Mouse (Mus musculus): ENCODE data around the gene Disp2. TPM values are rescaled to one million over a fixed set of nuclear protein-coding genes. Genes with fewer than 3 reads are reported as not detected.

Disp2 gene
- polyA plus RNA-seq, 1 experiment from 2014 or later = 24.2 TPM

DNA sequence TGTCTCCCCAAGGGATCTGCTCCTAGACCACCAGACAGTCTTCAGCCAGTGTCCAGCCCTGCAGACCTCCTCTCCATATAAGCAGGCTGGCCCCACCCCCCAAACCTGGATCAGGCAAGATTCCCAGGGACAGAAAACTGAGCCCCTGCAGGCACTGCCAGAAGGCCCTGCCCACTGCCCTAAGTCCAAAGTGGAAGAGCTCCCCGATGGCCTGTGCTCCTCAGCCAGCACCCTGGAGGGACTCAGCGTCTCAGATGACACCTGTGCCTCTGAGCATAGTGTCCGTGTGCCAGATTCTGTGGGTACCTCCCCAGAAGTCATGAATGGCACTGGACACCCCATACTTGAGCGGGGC is 12.7 kb downstream of the Disp2 start:
- ATAC-seq (replicated peaks) = no peak
- no peaks in the 10 kb centered on the region for H3K27me3 ChIP-seq
- no peak overlapping the region for H3K27ac ChIP-seq (replicated peaks)
- no peak overlapping the region for H3K4me3 ChIP-seq
- no peak overlapping the region for H3K9ac ChIP-seq (replicated peaks)
- no peak overlapping the region for H3K4me2 ChIP-seq (replicated peaks)
- 75% methylated on average over 4 of the region's 4 CpGs for WGBS
- H3K36me3 ChIP-seq = peaks cover 5% of the 10 kb centered on the region; the same call in 1 of the 2 replicates
- H3K4me1 ChIP-seq = peaks cover 18% of the 10 kb centered on the region
- H3K9me3 ChIP-seq = no peaks in the 10 kb centered on the region

- peaks cover 2% of the 10 kb centered on the region; the same call in 1 of the 2 replicates for H3K36me3 ChIP-seq
- H3K27me3 ChIP-seq = no peaks in the 10 kb centered on the region
- no peak overlapping the region for H3K27ac ChIP-seq (replicated peaks)
- no peak for ATAC-seq (replicated peaks)
- no peak overlapping the region for H3K4me3 ChIP-seq
- no peak overlapping the region for H3K4me2 ChIP-seq (replicated peaks)
- WGBS = 83% methylated on average over 4 of the region's 4 CpGs
- H3K9me3 ChIP-seq = no peaks in the 10 kb centered on the region
- peaks cover 18% of the 10 kb centered on the region for H3K4me1 ChIP-seq
- no peak overlapping the region for H3K9ac ChIP-seq (replicated peaks)
These were observed 14.1 kb downstream of the Disp2 start for GRCm38 (mm10) chr2:118793636-118794035.

- 73% methylated on average over 4 of the region's 4 CpGs for WGBS
- Histone ChIP-seq H3K27me3 (no peaks in the 10 kb centered on the region), H3K4me1 (no peaks in the 10 kb centered on the region), H3K36me3 (no peaks in the 10 kb centered on the region), H3K4me2 (replicated peaks) (no peak overlapping the region), H3K9me3 (no peaks in the 10 kb centered on the region), H3K4me3 (no peak overlapping the region), H3K27ac (replicated peaks) (no peak overlapping the region), H3K9ac (replicated peaks) (no peak overlapping the region)
- no peak for ATAC-seq (replicated peaks)
These were observed 23.1 kb downstream of the Disp2 start for GRCm38 (mm10) chr2:118802542-118803118.

GRCm38 (mm10) chr2:118804474-118804873 is 25.0 kb downstream of the Disp2 start:
- no peak overlapping the region for H3K27ac ChIP-seq (replicated peaks)
- ATAC-seq (replicated peaks) = no peak
- H3K4me2 ChIP-seq (replicated peaks) = no peak overlapping the region
- no peaks in the 10 kb centered on the region for H3K27me3 ChIP-seq
- H3K4me1 ChIP-seq = no peaks in the 10 kb centered on the region
- no peaks in the 10 kb centered on the region for H3K9me3 ChIP-seq
- no peaks in the 10 kb centered on the region for H3K36me3 ChIP-seq
- H3K4me3 ChIP-seq = no peak overlapping the region
- no peak overlapping the region for H3K9ac ChIP-seq (replicated peaks)
- 74% methylated on average over 2 of the region's 2 CpGs for WGBS

DNA sequence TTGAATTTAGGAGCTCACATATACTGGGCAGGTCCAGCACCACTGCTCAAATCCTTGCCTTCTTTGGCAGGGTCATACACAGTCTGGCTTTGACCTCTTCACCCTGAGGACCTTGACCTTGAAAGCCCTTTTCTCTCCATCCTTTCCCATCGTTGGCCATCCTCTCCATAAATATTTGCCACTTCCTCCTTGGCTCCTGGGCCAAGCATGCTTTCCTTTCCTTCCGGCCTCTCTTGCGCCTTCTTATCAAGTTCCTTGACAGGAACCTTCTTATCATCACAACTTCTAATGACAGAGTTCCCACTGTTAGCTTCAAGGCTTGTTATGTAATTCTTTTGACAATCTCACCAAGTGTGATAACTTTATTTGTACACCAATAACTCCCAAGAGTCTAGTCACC is 25.6 kb downstream of the Disp2 start:
- Histone ChIP-seq H3K4me1 (no peaks in the 10 kb centered on the region), H3K36me3 (no peaks in the 10 kb centered on the region), H3K4me2 (replicated peaks) (no peak overlapping the region), H3K9ac (replicated peaks) (no peak overlapping the region), H3K4me3 (no peak overlapping the region), H3K9me3 (no peaks in the 10 kb centered on the region), H3K27me3 (no peaks in the 10 kb centered on the region), H3K27ac (replicated peaks) (no peak overlapping the region)
- WGBS = 80% methylated on average over 3 of the region's 3 CpGs
- ATAC-seq (replicated peaks) = no peak

DNA sequence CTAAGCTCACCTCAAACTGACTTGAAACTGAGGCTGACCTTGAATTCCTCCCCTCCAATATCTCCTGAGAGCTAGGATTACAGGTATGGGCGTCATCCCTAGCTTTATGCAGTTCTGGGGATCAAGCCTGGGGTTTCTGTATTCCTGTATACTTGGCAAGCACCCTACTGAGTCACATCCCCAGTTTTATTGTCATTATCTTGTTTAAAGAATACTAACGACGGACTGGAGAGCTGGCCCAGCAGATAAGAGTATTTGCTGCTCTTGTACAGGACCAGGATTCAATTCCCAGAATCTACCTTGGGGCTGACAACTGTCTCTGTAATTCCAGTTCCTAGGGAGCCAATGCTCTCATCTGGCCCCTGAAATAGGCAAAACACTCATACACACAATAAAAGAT is 26.2 kb downstream of the Disp2 start:
- Histone ChIP-seq H3K9me3 (no peaks in the 10 kb centered on the region), H3K27ac (replicated peaks) (no peak overlapping the region), H3K4me2 (replicated peaks) (no peak overlapping the region), H3K4me1 (no peaks in the 10 kb centered on the region), H3K4me3 (no peak overlapping the region), H3K9ac (replicated peaks) (no peak overlapping the region), H3K36me3 (no peaks in the 10 kb centered on the region), H3K27me3 (no peaks in the 10 kb centered on the region)
- no peak for ATAC-seq (replicated peaks)
- WGBS = 35% methylated on average over 3 of the region's 3 CpGs

GRCm38 (mm10) chr2:118806860-118807259 is 27.3 kb downstream of the Disp2 start:
- no peak for ATAC-seq (replicated peaks)
- no peaks in the 10 kb centered on the region for H3K9me3 ChIP-seq
- 69% methylated on average over 4 of the region's 4 CpGs for WGBS
- no peak overlapping the region for H3K27ac ChIP-seq (replicated peaks)
- no peaks in the 10 kb centered on the region for H3K36me3 ChIP-seq
- no peaks in the 10 kb centered on the region for H3K27me3 ChIP-seq
- H3K4me3 ChIP-seq = no peak overlapping the region
- H3K9ac ChIP-seq (replicated peaks) = no peak overlapping the region
- no peak overlapping the region for H3K4me2 ChIP-seq (replicated peaks)
- H3K4me1 ChIP-seq = no peaks in the 10 kb centered on the region

DNA sequence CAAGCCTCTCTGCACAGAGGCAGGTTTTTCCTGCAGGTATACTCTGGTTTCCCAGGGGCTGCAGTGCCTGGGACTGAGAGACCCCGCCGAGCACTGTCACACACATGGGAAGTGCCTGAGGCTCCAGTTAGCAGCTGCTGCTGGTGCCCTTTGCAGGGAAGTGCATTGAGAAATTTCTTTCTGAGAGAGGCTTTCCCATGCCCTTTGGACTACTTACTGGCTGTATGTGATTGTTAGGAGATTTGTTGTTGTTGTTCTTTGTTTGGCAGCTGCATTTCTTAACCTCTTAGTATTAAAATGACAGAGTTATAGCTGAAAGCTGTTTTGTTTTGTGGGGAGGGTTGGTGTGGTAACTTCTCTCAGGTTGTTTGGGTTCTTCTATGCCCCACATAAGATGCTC is 31.3 kb downstream of the Disp2 start:
- WGBS = 43% methylated on average over 2 of the region's 2 CpGs
- Histone ChIP-seq H3K9me3 (no peaks in the 10 kb centered on the region), H3K36me3 (no peaks in the 10 kb centered on the region), H3K27ac (replicated peaks) (no peak overlapping the region), H3K9ac (replicated peaks) (no peak overlapping the region), H3K27me3 (no peaks in the 10 kb centered on the region), H3K4me3 (no peak overlapping the region), H3K4me1 (peaks cover 20% of the 10 kb centered on the region), H3K4me2 (replicated peaks) (no peak overlapping the region)
- ATAC-seq (replicated peaks) = no peak

DNA sequence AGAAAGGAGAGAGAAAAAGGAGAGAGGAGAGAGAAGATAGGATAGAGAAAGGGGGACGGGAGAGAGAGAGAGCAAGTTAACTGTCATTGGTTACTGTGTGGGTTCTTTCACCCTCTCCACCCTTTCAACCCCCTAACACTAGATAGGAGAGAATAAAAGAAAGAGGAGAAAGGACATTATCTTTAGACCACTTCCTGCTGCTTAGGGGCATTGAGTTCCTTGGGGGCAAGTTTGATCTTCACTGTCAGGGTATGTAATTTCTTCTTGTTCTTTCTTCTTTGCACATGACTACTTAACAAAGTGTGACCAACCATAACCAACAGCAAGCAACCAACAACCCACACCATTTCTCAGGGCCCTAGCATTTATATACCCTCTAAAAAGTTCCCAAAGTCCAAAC is 33.2 kb downstream of the Disp2 start:
- no peak for ATAC-seq (replicated peaks)
- Histone ChIP-seq H3K4me1 (peaks cover 20% of the 10 kb centered on the region), H3K4me2 (replicated peaks) (no peak overlapping the region), H3K9me3 (no peaks in the 10 kb centered on the region), H3K4me3 (no peak overlapping the region), H3K27ac (replicated peaks) (no peak overlapping the region), H3K27me3 (no peaks in the 10 kb centered on the region), H3K9ac (replicated peaks) (no peak overlapping the region), H3K36me3 (no peaks in the 10 kb centered on the region)
- WGBS = 63% methylated on average over 1 of the region's 1 CpGs

DNA sequence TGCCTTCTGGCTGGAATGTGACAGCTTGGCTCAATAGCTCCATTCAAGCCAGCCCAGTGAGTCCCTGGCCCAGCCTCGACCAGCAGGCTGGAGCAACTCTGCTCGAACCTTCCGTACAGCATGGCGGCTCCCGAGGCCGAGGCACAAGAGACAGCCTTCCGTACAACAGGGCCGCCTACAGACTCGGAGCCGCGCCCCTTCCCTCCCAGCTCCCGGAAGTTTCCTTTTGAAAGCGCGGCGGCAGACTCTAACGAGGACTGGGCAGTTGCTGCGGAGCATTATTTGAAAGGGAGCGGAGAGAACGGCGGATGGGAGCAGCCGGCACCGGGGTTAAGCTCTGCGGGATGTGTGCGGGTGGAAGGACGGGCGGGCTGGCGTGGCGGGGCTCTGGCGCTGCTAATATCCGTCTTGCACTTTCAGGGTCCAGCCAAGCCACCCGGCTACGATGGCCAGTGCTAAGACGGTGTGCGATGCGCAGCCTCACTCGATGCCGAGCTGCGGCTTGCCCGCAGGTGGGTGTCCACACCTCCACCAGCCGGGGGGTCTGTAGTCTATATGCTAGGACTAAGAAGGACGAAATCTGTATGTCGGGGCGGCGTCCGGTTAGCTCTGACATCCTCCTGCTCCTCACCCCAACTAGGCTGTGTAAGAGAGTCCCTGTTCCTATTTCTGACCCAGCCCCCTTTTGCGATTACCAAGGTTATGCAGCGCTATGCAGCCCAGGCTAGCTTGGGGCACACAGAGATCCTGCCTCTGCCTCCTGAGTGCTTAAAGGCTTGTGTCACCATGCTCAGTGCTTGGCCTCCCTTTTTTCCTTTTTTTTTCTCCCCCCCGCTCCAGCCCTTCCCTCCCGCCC is 34.7 kb downstream of the Disp2 start, which contains the start of gene Knstrn:
Knstrn (plus strand) TSS at position 23 of the 856 bp plus-strand sequence.
- H3K27me3 ChIP-seq = no peaks in the 10 kb centered on the region
- peak within 1 kb of the TSS; percentile 72 for H3K4me2 ChIP-seq (replicated peaks)
- peaks cover 20% of the 10 kb centered on the region for H3K4me1 ChIP-seq
- no peaks in the 10 kb centered on the region for H3K9me3 ChIP-seq
- peak within 1 kb of the TSS; percentile 62 for H3K4me3 ChIP-seq
- H3K36me3 ChIP-seq = no peaks in the 10 kb centered on the region
- peak; percentile 98 for ATAC-seq (replicated peaks)
- 1% methylated on average over 49 of the region's 49 CpGs for WGBS
- H3K27ac ChIP-seq (replicated peaks) = 0 out of 2 replicates have a peak within 1 kb of the TSS, but pooled peaks have one; percentile 13
- H3K9ac ChIP-seq (replicated peaks) = peak within 1 kb of the TSS; percentile 51

- WGBS = 94% methylated on average over 5 of the region's 5 CpGs
- no peak for ATAC-seq (replicated peaks)
- no peaks in the 10 kb centered on the region for H3K4me1 ChIP-seq
- no peaks in the 10 kb centered on the region for H3K27me3 ChIP-seq
- H3K4me2 ChIP-seq (replicated peaks) = no peak overlapping the region
- no peak overlapping the region for H3K9ac ChIP-seq (replicated peaks)
- no peaks in the 10 kb centered on the region for H3K9me3 ChIP-seq
- H3K27ac ChIP-seq (replicated peaks) = no peak overlapping the region
- no peak overlapping the region for H3K4me3 ChIP-seq
- H3K36me3 ChIP-seq = peaks cover 16% of the 10 kb centered on the region; the same call in 1 of the 2 replicates
These were observed 43.3 kb downstream of the Disp2 start for GRCm38 (mm10) chr2:118822800-118823199.

- no peak for ATAC-seq (replicated peaks)
- Histone ChIP-seq H3K4me2 (replicated peaks) (no peak overlapping the region), H3K27me3 (no peaks in the 10 kb centered on the region), H3K27ac (replicated peaks) (no peak overlapping the region), H3K36me3 (peaks cover 16% of the 10 kb centered on the region; the same call in 1 of the 2 replicates), H3K9ac (replicated peaks) (no peak overlapping the region), H3K9me3 (no peaks in the 10 kb centered on the region), H3K4me1 (no peaks in the 10 kb centered on the region), H3K4me3 (no peak overlapping the region)
- 94% methylated on average over 4 of the region's 4 CpGs for WGBS
These were observed 44.9 kb downstream of the Disp2 start for GRCm38 (mm10) chr2:118824396-118824795.

Data from forebrain, embryonic 15.5 days (tissue).